Mouse (Mus musculus) forebrain, postnatal 0 days (tissue): ENCODE data around the gene Slc4a4. TPM values are rescaled to one million over a fixed set of nuclear protein-coding genes. Genes with fewer than 3 reads are reported as not detected.

Experiments
- ATAC-seq: fragments of 200-750 bp; cut with Nextera tagmentation; 2 replicates; pipeline ENCODE4 v1.8.0; 2017; ENCODE audit warnings: mild to moderate bottlenecking, moderate library complexity
- DNase-seq: peaks from one replicate; pipeline ENCODE4 v3.0.0-alpha.2; 2015
- H3K27ac ChIP-seq: fragments of 300-500 bp; sonication (generic); 2 replicates; pipeline ENCODE4 v1.5.1; 2014; ENCODE audit warnings: low read depth, mild to moderate bottlenecking, antibody characterized with exemption, low read length, moderate library complexity, mixed read lengths
- H3K27me3 ChIP-seq: fragments of 300-500 bp; sonication (generic); 2 replicates; pipeline ENCODE4 v1.6.1; 2014; ENCODE audit warnings: mild to moderate bottlenecking, low read length, mixed read lengths; ENCODE audit not compliant: insufficient read depth
- H3K36me3 ChIP-seq: fragments of 300-500 bp; sonication (generic); 2 replicates; pipeline ENCODE4 v1.6.1; 2014; ENCODE audit warnings: mild to moderate bottlenecking, moderate library complexity; ENCODE audit not compliant: insufficient read depth
- H3K4me1 ChIP-seq: fragments of 300-500 bp; sonication (generic); 2 replicates; pipeline ENCODE4 v1.6.1; 2014; ENCODE audit warnings: antibody characterized with exemption; ENCODE audit not compliant: insufficient read depth
- H3K4me2 ChIP-seq: fragments of 300-500 bp; sonication (generic); 2 replicates; pipeline ENCODE4 v1.6.1; 2014; ENCODE audit warnings: low read depth, mild to moderate bottlenecking, moderate library complexity
- H3K4me3 ChIP-seq: fragments of 300-500 bp; sonication (generic); 2 replicates; pipeline ENCODE4 v1.5.1; 2014; ENCODE audit warnings: low read depth, low read length, mixed read lengths
- H3K9ac ChIP-seq: fragments of 300-500 bp; sonication (generic); 2 replicates; pipeline ENCODE4 v1.6.1; 2014; ENCODE audit warnings: mild to moderate bottlenecking
- H3K9me3 ChIP-seq: fragments of 300-500 bp; sonication (generic); 2 replicates; pipeline ENCODE4 v1.6.1; 2016; ENCODE audit warnings: low read length
- CTCF ChIP-seq: sonication (generic); IDR thresholded peaks from 2 replicates; pipeline ENCODE4 v1.5.1; 2016; ENCODE audit warnings: antibody characterized with exemption, control low read depth, low read depth
- WGBS: fragments of 180-500 bp; shearing (Covaris S2); extraction: QIAGEN DNeasy Blood & Tissue Kit; methylation state at CpG from one replicate; pipeline ENCODE4 v1.1.7; 2014; 5-methylcytosine and 5-hydroxymethylcytosine counted together
- polyA plus RNA-seq: library from polyadenylated mRNA; unstranded; fragments of >200 nt; fragmentation: Nextera tagmentation; extraction: Ambion mirVana; gene quantifications from 2 replicates; pipeline ENCODE4 v1.2.1, GENCODE M21; 2015
- total RNA-seq: library from RNA; depleted of rRNA; stranded (reverse); fragments of >200 nt; gene quantifications from 2 replicates; pipeline ENCODE4 v1.2.3, GENCODE M21; 2014

Gene Slc4a4
- total and polyA plus RNA-seq, 2 experiments from 2014 or later: 11.8 to 34.7 TPM

DNA sequence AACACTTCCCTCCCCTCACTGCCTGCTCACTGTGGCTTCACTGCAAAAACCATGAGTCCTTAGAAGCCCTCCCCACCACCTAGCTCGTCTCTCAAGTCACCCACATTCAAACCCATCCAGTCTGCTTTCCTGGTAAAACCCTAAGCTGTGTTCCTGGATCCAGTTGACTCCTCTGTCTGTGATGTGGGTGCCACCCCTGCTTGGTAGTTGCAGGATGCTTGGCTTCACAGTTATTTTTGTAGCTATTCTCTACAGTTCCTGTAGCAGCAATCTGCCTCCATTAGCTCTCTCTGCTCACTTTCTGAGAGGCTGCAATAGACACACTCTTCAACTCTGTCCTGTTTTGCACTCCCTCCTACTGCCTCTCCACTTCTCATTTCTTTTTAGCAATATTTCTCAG lies 234.3 kb downstream of the Slc4a4 start:
- Histone ChIP-seq H3K27ac (no peak overlapping the region), H3K9ac (no peak overlapping the region), H3K4me3 (no peak overlapping the region), H3K27me3 (no peaks in the 10 kb centered on the region), H3K4me1 (no peaks in the 10 kb centered on the region), H3K4me2 (no peak overlapping the region), H3K9me3 (no peaks in the 10 kb centered on the region), H3K36me3 (no peaks in the 10 kb centered on the region)
- no peak for TF ChIP-seq CTCF
- ATAC-seq: no peak
- no peak for DNase-seq
- 79% methylated on average over 1 of the region's 1 CpGs for WGBS

GRCm38 (mm10) chr5:89123270-89123903 lies 236.8 kb downstream of the Slc4a4 start:
- DNase-seq (no peak), ATAC-seq (no peak)
- Histone ChIP-seq H3K4me2 (no peak overlapping the region), H3K4me3 (no peak overlapping the region), H3K27me3 (no peaks in the 10 kb centered on the region), H3K9ac (no peak overlapping the region), H3K9me3 (no peaks in the 10 kb centered on the region), H3K36me3 (no peaks in the 10 kb centered on the region), H3K4me1 (no peaks in the 10 kb centered on the region), H3K27ac (no peak overlapping the region)
- no peak for TF ChIP-seq CTCF
- WGBS: 61% methylated on average over 9 of the region's 9 CpGs

GRCm38 (mm10) chr5:89128210-89128609 lies 241.6 kb downstream of the Slc4a4 start:
- no peaks in the 10 kb centered on the region for H3K9me3 ChIP-seq
- H3K4me2 ChIP-seq: no peak overlapping the region
- no peak overlapping the region for H3K4me3 ChIP-seq
- H3K27me3 ChIP-seq: no peaks in the 10 kb centered on the region
- H3K9ac ChIP-seq: no peak overlapping the region
- DNase-seq (no peak), ATAC-seq (peak; percentile 16; the same call in 1 of the 2 replicates)
- no peak overlapping the region for H3K27ac ChIP-seq
- H3K36me3 ChIP-seq: no peaks in the 10 kb centered on the region
- 83% methylated on average over 6 of the region's 6 CpGs for WGBS
- H3K4me1 ChIP-seq: no peaks in the 10 kb centered on the region
- no peak for TF ChIP-seq CTCF

GRCm38 (mm10) chr5:89135776-89136175 lies 249.2 kb downstream of the Slc4a4 start:
- H3K27me3 ChIP-seq: no peaks in the 10 kb centered on the region
- no peaks in the 10 kb centered on the region for H3K9me3 ChIP-seq
- H3K9ac ChIP-seq: no peak overlapping the region
- peak overlapping the region; percentile 42; the same call in 1 of the 2 replicates for H3K27ac ChIP-seq
- TF ChIP-seq CTCF: no peak
- ATAC-seq (peak; percentile 69; the same call in 1 of the 2 replicates), DNase-seq (peak; percentile 39)
- no peaks in the 10 kb centered on the region for H3K36me3 ChIP-seq
- 68% methylated on average over 11 of the region's 11 CpGs for WGBS
- no peak overlapping the region; the same call in 1 of the 2 replicates for H3K4me2 ChIP-seq
- no peak overlapping the region for H3K4me3 ChIP-seq
- H3K4me1 ChIP-seq: no peaks in the 10 kb centered on the region

DNA sequence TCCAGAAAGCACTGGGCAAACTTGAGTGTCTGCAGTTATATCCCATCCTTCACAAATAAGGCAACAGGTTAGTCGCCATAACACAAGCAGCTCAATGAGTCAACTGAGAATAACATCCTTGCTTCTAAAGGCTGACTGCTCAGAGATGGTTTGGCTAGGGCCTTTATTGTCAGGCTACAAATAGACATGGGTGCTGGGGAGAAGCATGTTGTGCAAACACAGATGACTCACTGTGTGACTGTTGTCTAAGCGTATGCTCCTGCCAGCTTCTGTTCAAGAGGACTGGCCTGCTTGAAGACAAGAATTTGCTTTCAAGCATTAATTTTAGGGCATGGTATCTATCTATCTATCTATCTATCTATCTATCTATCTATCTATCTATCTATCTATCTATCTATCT lies 253.5 kb downstream of the Slc4a4 start:
- ATAC-seq (no peak), DNase-seq (no peak)
- H3K4me1 ChIP-seq: no peaks in the 10 kb centered on the region
- H3K4me3 ChIP-seq: no peak overlapping the region
- no peaks in the 10 kb centered on the region for H3K36me3 ChIP-seq
- H3K4me2 ChIP-seq: no peak overlapping the region
- no peak overlapping the region for H3K9ac ChIP-seq
- H3K27ac ChIP-seq: no peak overlapping the region
- 96% methylated on average over 2 of the region's 2 CpGs for WGBS
- no peaks in the 10 kb centered on the region for H3K27me3 ChIP-seq
- H3K9me3 ChIP-seq: no peaks in the 10 kb centered on the region
- no peak for TF ChIP-seq CTCF

DNA sequence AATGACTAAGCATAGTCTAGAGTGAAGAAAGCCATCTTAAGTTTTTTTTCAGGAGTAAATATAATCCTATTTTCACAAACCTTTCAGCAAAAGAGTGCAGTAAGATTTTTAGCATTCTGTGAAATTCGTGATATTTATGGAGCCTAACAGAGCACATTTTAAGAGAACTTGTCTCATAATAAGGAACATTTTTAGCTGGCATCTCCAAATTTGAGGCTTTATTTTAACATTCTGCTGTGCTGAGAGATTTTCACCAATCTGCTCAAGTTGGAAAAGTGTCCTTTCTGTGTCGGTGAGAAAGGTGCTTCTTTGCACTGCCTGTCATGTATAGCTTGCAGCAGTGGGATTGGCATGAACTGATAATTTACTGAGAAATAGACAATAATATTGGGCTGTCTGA lies 255.1 kb downstream of the Slc4a4 start:
- DNase-seq (peak; percentile 40), ATAC-seq (peak; percentile 12; the same call in 1 of the 2 replicates)
- no peak for TF ChIP-seq CTCF
- no peak overlapping the region for H3K27ac ChIP-seq
- H3K9ac ChIP-seq: no peak overlapping the region
- no peaks in the 10 kb centered on the region for H3K36me3 ChIP-seq
- no peaks in the 10 kb centered on the region for H3K4me1 ChIP-seq
- no peak overlapping the region for H3K4me3 ChIP-seq
- WGBS: 60% methylated on average over 2 of the region's 2 CpGs
- H3K9me3 ChIP-seq: no peaks in the 10 kb centered on the region
- H3K4me2 ChIP-seq: no peak overlapping the region
- H3K27me3 ChIP-seq: no peaks in the 10 kb centered on the region

DNA sequence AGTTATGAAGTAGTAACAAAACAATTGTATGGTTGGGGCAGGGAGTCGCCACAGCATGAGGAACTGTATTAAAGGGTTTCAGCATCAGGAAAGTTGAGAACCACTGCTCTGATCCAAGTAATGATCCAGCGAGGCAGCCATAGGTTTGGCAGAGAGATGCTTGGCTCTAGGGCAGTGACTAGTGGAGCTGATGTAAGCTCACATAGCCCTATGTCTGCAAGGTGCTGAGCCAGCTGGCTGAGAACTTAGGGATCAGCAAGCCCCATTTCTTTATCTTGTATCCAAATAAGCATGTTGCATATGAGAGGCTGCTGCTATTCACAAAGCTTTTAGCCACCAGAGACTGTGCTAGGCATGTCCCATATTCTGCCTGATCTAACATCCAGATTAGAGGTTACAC lies 259.7 kb downstream of the Slc4a4 start:
- Histone ChIP-seq H3K9ac (no peak overlapping the region), H3K27me3 (no peaks in the 10 kb centered on the region), H3K4me2 (no peak overlapping the region), H3K4me3 (no peak overlapping the region), H3K4me1 (no peaks in the 10 kb centered on the region), H3K9me3 (no peaks in the 10 kb centered on the region), H3K27ac (no peak overlapping the region), H3K36me3 (no peaks in the 10 kb centered on the region)
- 68% methylated on average over 2 of the region's 2 CpGs for WGBS
- no peak for ATAC-seq
- no peak for TF ChIP-seq CTCF
- DNase-seq: no peak
